Mouse (Mus musculus): Measurements from ENCODE around the gene Oxa1l. TPM values are rescaled to one million over a fixed set of nuclear protein-coding genes. Genes with fewer than 3 reads are reported as not detected.
"Not testable (repeated sequence)": the region's sequence is repeated elsewhere in the genome, so short reads cannot be mapped to it uniquely, and the experiment has no call there.

Oxa1l gene
- 42.3 and 48.3 TPM in 2 replicates for polyA plus RNA-seq (2016; fragmentation: Nextera tagmentation; extraction: Ambion mirVana)

GRCm38 (mm10) chr14:54360577-54361340 is at the start of gene Oxa1l:
Gene Oxa1l, plus strand, starts transcription at chr14:54360834.
- ATAC-seq (ENCODE audit: low FRiP score, low read depth), result peak; percentile 91
- peak within 1 kb of the TSS; percentile 87 for H3K9ac ChIP-seq (replicated peaks)
- H3K9me3 ChIP-seq, result no peaks in the 10 kb centered on the region

GRCm38 (mm10) chr14:54311763-54312162 is 48.9 kb upstream of the Oxa1l start:
- Histone ChIP-seq H3K9me3 (no peaks in the 10 kb centered on the region), H3K27ac (replicated peaks) (no peak overlapping the region), H3K4me2 (replicated peaks) (no peak overlapping the region), H3K9ac (replicated peaks) (no peak overlapping the region), H3K36me3 (no peaks in the 10 kb centered on the region), H3K27me3 (no peaks in the 10 kb centered on the region), H3K4me3 (no peak overlapping the region), H3K4me1 (0 out of 2 replicates have a peak, but pooled peaks cover 2% of the 10 kb centered on the region)
- WGBS, result 31% methylated on average over 3 of the region's 3 CpGs
- ATAC-seq (ENCODE audit: low FRiP score, low read depth), result no peak

More at GRCm38 (mm10) chr14:54360577-54361340, at the start of gene Oxa1l:
- Histone ChIP-seq H3K4me2 (replicated peaks) (peak within 1 kb of the TSS; percentile 83), H3K4me1 (peaks cover 10% of the 10 kb centered on the region), H3K27me3 (no peaks in the 10 kb centered on the region), H3K4me3 (peak within 1 kb of the TSS; percentile 85), H3K27ac (replicated peaks) (peak within 1 kb of the TSS; percentile 80), H3K36me3 (peaks cover 19% of the 10 kb centered on the region)
- under 1% methylated on average over 48 of the region's 48 CpGs for WGBS

GRCm38 (mm10) chr14:54321556-54322376 is 38.9 kb upstream of the Oxa1l start:
- Histone ChIP-seq H3K9me3 (no peaks in the 10 kb centered on the region), H3K36me3 (no peaks in the 10 kb centered on the region), H3K9ac (replicated peaks) (no peak overlapping the region), H3K27ac (replicated peaks) (no peak overlapping the region), H3K27me3 (no peaks in the 10 kb centered on the region), H3K4me2 (replicated peaks) (no peak overlapping the region), H3K4me3 (no peak overlapping the region), H3K4me1 (peaks cover 4% of the 10 kb centered on the region; the same call in 1 of the 2 replicates)
- 67% methylated on average over 18 of the region's 18 CpGs for WGBS
- ATAC-seq (ENCODE audit: low FRiP score, low read depth), result no peak

GRCm38 (mm10) chr14:54324486-54324885 is 36.1 kb upstream of the Oxa1l start:
- Histone ChIP-seq H3K27ac (replicated peaks) (no peak overlapping the region), H3K4me3 (no peak overlapping the region), H3K4me2 (replicated peaks) (no peak overlapping the region), H3K27me3 (no peaks in the 10 kb centered on the region), H3K4me1 (peaks cover 4% of the 10 kb centered on the region), H3K36me3 (no peaks in the 10 kb centered on the region), H3K9me3 (no peaks in the 10 kb centered on the region), H3K9ac (replicated peaks) (no peak overlapping the region)
- 79% methylated on average over 5 of the region's 5 CpGs for WGBS
- no peak for ATAC-seq (ENCODE audit: low FRiP score, low read depth)

GRCm38 (mm10) chr14:54328548-54328947 is 32.1 kb upstream of the Oxa1l start:
- WGBS, result 80% methylated on average over 2 of the region's 2 CpGs
- Histone ChIP-seq H3K27ac (replicated peaks) (no peak overlapping the region), H3K4me2 (replicated peaks) (no peak overlapping the region), H3K36me3 (no peaks in the 10 kb centered on the region), H3K9ac (replicated peaks) (no peak overlapping the region), H3K9me3 (no peaks in the 10 kb centered on the region), H3K27me3 (no peaks in the 10 kb centered on the region), H3K4me3 (no peak overlapping the region), H3K4me1 (peaks cover 19% of the 10 kb centered on the region)
- ATAC-seq (ENCODE audit: low FRiP score, low read depth), result no peak

- Histone ChIP-seq H3K27me3 (no peaks in the 10 kb centered on the region), H3K4me2 (replicated peaks) (no peak overlapping the region), H3K4me3 (no peak overlapping the region), H3K27ac (replicated peaks) (no peak overlapping the region), H3K9me3 (no peaks in the 10 kb centered on the region), H3K36me3 (no peaks in the 10 kb centered on the region), H3K4me1 (peaks cover 22% of the 10 kb centered on the region), H3K9ac (replicated peaks) (no peak overlapping the region)
- no peak for ATAC-seq (ENCODE audit: low FRiP score, low read depth)
- WGBS, result 55% methylated on average over 9 of the region's 9 CpGs
Measured at GRCm38 (mm10) chr14:54329201-54329600, 31.4 kb upstream of the Oxa1l start.

GRCm38 (mm10) chr14:54331178-54331577 is 29.5 kb upstream of the Oxa1l start:
- Histone ChIP-seq H3K27ac (replicated peaks) (no peak overlapping the region), H3K9ac (replicated peaks) (no peak overlapping the region), H3K4me2 (replicated peaks) (no peak overlapping the region), H3K4me3 (no peak overlapping the region), H3K9me3 (no peaks in the 10 kb centered on the region), H3K36me3 (no peaks in the 10 kb centered on the region), H3K4me1 (peaks cover 22% of the 10 kb centered on the region), H3K27me3 (no peaks in the 10 kb centered on the region)
- no peak for ATAC-seq (ENCODE audit: low FRiP score, low read depth)
- 90% methylated on average over 1 of the region's 1 CpGs for WGBS

- H3K27ac ChIP-seq (replicated peaks), result peak overlapping the region; percentile 58
- H3K27me3 ChIP-seq, result no peaks in the 10 kb centered on the region
- no peak overlapping the region for H3K4me3 ChIP-seq
- H3K9me3 ChIP-seq, result no peaks in the 10 kb centered on the region
- 57% methylated on average over 5 of the region's 5 CpGs for WGBS
- H3K4me1 ChIP-seq, result peaks cover 18% of the 10 kb centered on the region; the same call in 1 of the 2 replicates
- H3K4me2 ChIP-seq (replicated peaks), result no peak overlapping the region
- H3K9ac ChIP-seq (replicated peaks), result no peak overlapping the region
- peak; percentile 65 for ATAC-seq (ENCODE audit: low FRiP score, low read depth)
- no peaks in the 10 kb centered on the region for H3K36me3 ChIP-seq
Measured at GRCm38 (mm10) chr14:54332176-54333074, 28.2 kb upstream of the Oxa1l start.

GRCm38 (mm10) chr14:54333452-54334189 is 27.0 kb upstream of the Oxa1l start:
- no peak for ATAC-seq (ENCODE audit: low FRiP score, low read depth)
- WGBS, result 81% methylated on average over 8 of the region's 8 CpGs
- Histone ChIP-seq H3K4me3 (no peak overlapping the region), H3K4me2 (replicated peaks) (no peak overlapping the region), H3K36me3 (no peaks in the 10 kb centered on the region), H3K4me1 (peaks cover 18% of the 10 kb centered on the region; the same call in 1 of the 2 replicates), H3K9me3 (no peaks in the 10 kb centered on the region), H3K9ac (replicated peaks) (no peak overlapping the region), H3K27ac (replicated peaks) (no peak overlapping the region), H3K27me3 (no peaks in the 10 kb centered on the region)

- H3K27ac ChIP-seq (replicated peaks), result no peak overlapping the region
- no peaks in the 10 kb centered on the region for H3K4me1 ChIP-seq
- H3K4me2 ChIP-seq (replicated peaks), result no peak overlapping the region
- H3K9ac ChIP-seq (replicated peaks), result no peak overlapping the region
- no peak for ATAC-seq (ENCODE audit: low FRiP score, low read depth)
- no peaks in the 10 kb centered on the region for H3K9me3 ChIP-seq
- no peaks in the 10 kb centered on the region for H3K27me3 ChIP-seq
- H3K36me3 ChIP-seq, result no peaks in the 10 kb centered on the region
- 62% methylated on average over 7 of the region's 7 CpGs for whole genome bisulfite sequencing
- H3K4me3 ChIP-seq, result no peak overlapping the region
Measured at GRCm38 (mm10) chr14:54340836-54341235, 19.8 kb upstream of the Oxa1l start.

- H3K9me3 ChIP-seq; H3K36me3 ChIP-seq; ATAC-seq (ENCODE audit: low FRiP score, low read depth); H3K4me1 ChIP-seq; H3K4me2 ChIP-seq (replicated peaks); H3K4me3 ChIP-seq; H3K27ac ChIP-seq (replicated peaks); H3K9ac ChIP-seq (replicated peaks); H3K27me3 ChIP-seq: not testable (repeated sequence)
- WGBS, result 34% methylated on average over 2 of the region's 2 CpGs
Measured at GRCm38 (mm10) chr14:54341807-54342206, 18.8 kb upstream of the Oxa1l start.
